Mouse (Mus musculus) left cerebral cortex, adult 2 months (tissue): ENCODE measurements around the gene Slc5a8. TPM values are rescaled to one million over a fixed set of nuclear protein-coding genes. Genes with fewer than 3 reads are reported as not detected.

Experiments used
- DNase-seq, 2 experiments: peaks; one replicate each; pipeline ENCODE4 v3.0.0; 2021 to 2022; ENCODE audit warnings: low spot score in 2 of 2, mixed read lengths in 1 of 2; ENCODE audit errors: extremely low spot score in 1 of 2
- H3K27ac ChIP-seq: fragments of 200-600 bp; 2 replicates; pipeline ENCODE4 v1.8.1; 2022
- H3K4me3 ChIP-seq: fragments of 200-600 bp; 2 replicates; pipeline ENCODE4 v1.8.1; 2022
- CTCF ChIP-seq: fragments of 200-600 bp; IDR thresholded peaks from 2 replicates; pipeline ENCODE4 v1.8.1; 2022; ENCODE audit warnings: antibody characterized with exemption, mild to moderate bottlenecking, moderate library complexity
- intact Hi-C: fragments of 180-260 bp; cut with DNase I; formaldehyde crosslinking; loops from one replicate; pipeline ENCODE4 v1.15.1; 2025
- total RNA-seq, 2 experiments: library from RNA; stranded (reverse); gene quantifications; 2 replicates each; pipeline ENCODE4 v1.2.3; 2021

Slc5a8 gene
- total RNA-seq, 2 experiments from 2014 or later = 0.07 TPM; not detected in 1

- no peak overlapping the region for H3K4me3 ChIP-seq
- H3K27ac ChIP-seq = no peak overlapping the region
- no peak for DNase-seq
- intact Hi-C loops = no loop called here
- TF ChIP-seq CTCF = no peak
Measured at GRCm38 (mm10) chr10:88888376-88888775, 2.6 kb downstream of the Slc5a8 start.

GRCm38 (mm10) chr10:88891410-88891809, 5.6 kb downstream of the Slc5a8 start:
- H3K27ac ChIP-seq = no peak overlapping the region
- DNase-seq = no peak
- no peak for TF ChIP-seq CTCF
- H3K4me3 ChIP-seq = no peak overlapping the region
- intact Hi-C loops = no loop called here

- DNase-seq = no peak
- no peak overlapping the region for H3K4me3 ChIP-seq
- intact Hi-C loops = no loop called here
- no peak overlapping the region for H3K27ac ChIP-seq
- TF ChIP-seq CTCF = no peak
Measured at GRCm38 (mm10) chr10:88892560-88893087, 6.8 kb downstream of the Slc5a8 start.

GRCm38 (mm10) chr10:88897032-88897431, 11.2 kb downstream of the Slc5a8 start:
- H3K27ac ChIP-seq = no peak overlapping the region
- no peak for TF ChIP-seq CTCF
- no peak for DNase-seq
- no peak overlapping the region for H3K4me3 ChIP-seq
- intact Hi-C loops = no loop called here

GRCm38 (mm10) chr10:88949649-88950296, 64.0 kb downstream of the Slc5a8 start:
- Histone ChIP-seq H3K27ac (no peak overlapping the region), H3K4me3 (no peak overlapping the region)
- no peak for DNase-seq
- intact Hi-C loops = no loop called here
- TF ChIP-seq CTCF = no peak

GRCm38 (mm10) chr10:88950297-88950653, 64.5 kb downstream of the Slc5a8 start:
- no peak for DNase-seq
- Histone ChIP-seq H3K4me3 (no peak overlapping the region), H3K27ac (no peak overlapping the region)
- TF ChIP-seq CTCF = no peak
- intact Hi-C loops = no loop called here

- no peak for TF ChIP-seq CTCF
- intact Hi-C loops = no loop called here
- no peak for DNase-seq
- Histone ChIP-seq H3K4me3 (no peak overlapping the region), H3K27ac (no peak overlapping the region)
Measured at GRCm38 (mm10) chr10:88960791-88961190, 75.0 kb downstream of the Slc5a8 start.

- DNase-seq = no peak
- no peak overlapping the region for H3K4me3 ChIP-seq
- TF ChIP-seq CTCF = no peak
- no peak overlapping the region for H3K27ac ChIP-seq
- intact Hi-C loops = no loop called here
Measured at GRCm38 (mm10) chr10:88968586-88968985, 82.8 kb downstream of the Slc5a8 start.

- TF ChIP-seq CTCF = no peak
- Histone ChIP-seq H3K4me3 (no peak overlapping the region), H3K27ac (no peak overlapping the region)
- DNase-seq = no peak
- intact Hi-C loops = no loop called here
Measured at GRCm38 (mm10) chr10:88970951-88971725, 85.3 kb downstream of the Slc5a8 start.

GRCm38 (mm10) chr10:88978932-88979331, 93.1 kb downstream of the Slc5a8 start:
- intact Hi-C loops = no loop called here
- no peak overlapping the region for H3K27ac ChIP-seq
- TF ChIP-seq CTCF = no peak
- no peak overlapping the region for H3K4me3 ChIP-seq
- DNase-seq = no peak

Other genes starting within 250 kb of the Slc5a8 start
- gene Spic, start 201.0 kb upstream of the Slc5a8 start, total RNA-seq = not detected
- gene Arl1, start 155.1 kb upstream of the Slc5a8 start, total RNA-seq = 100 to 1,000 TPM; 124 to 134 TPM
- gene Utp20, start 59.2 kb upstream of the Slc5a8 start, total RNA-seq = 10 to 100 TPM; 17.9 to 19.3 TPM